Mouse (Mus musculus): ENCODE data around the gene Gm5767. TPM values are rescaled to one million over a fixed set of nuclear protein-coding genes. Genes with fewer than 3 reads are reported as not detected.

The Gm5767 gene
- polyA plus RNA-seq, 1 experiment from 2014 or later: not detected

DNA sequence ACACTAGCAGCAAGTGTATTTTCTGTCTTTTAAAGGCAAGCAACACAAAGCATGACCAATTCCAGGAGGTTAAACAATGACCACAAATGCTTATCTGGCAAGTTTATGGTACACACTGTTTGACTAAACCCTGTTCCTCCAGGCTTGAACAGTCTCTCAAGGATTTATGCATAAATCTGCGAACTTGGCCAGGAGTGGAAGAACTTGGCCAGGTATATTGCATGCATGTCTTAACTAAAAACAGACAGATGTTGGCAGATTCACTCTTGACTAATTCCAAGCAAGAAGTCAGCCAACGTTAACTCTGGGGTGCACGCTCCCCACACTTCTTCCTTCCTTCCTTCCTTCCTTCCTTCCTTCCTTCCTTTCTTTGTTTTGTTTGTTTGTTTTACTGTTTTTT is 790 bp upstream of the Gm5767 start:
- Histone ChIP-seq H3K9ac (no peak overlapping the region), H3K4me3 (no peak overlapping the region), H3K36me3 (peaks cover 3% of the 10 kb centered on the region; the same call in 1 of the 2 replicates), H3K4me2 (no peak overlapping the region), H3K27me3 (replicated peaks) (no peaks in the 10 kb centered on the region), H3K9me3 (replicated peaks) (no peaks in the 10 kb centered on the region), H3K27ac (ENCODE audit: poor library complexity, severe bottlenecking) (no peak overlapping the region), H3K4me1 (replicated peaks) (no peaks in the 10 kb centered on the region)
- ATAC-seq (ENCODE audit: insufficient number of reproducible peaks, low FRiP score): no peak
- 79% methylated on average over 3 of the region's 3 CpGs for WGBS

DNA sequence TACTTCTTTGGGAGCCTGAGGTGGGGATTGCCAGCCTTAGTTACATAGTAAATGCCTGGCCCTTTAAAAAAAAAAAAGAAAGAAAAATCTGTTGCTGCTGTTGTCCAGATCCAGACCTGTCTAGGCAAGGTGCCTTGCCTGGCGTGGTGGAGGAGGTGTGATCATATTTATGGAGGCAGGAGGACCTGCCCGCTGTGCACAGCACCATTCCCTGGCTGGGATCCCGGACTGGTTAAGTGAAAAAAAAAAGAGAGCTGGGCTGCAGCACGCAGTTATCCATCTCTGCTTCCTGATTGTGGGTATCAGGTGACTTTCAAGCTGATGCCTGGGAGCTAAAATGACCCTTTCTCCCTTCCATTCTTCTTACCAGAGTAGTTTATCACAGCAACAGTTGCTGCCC is 4.5 kb downstream of the Gm5767 start:
- no peaks in the 10 kb centered on the region for H3K27me3 ChIP-seq (replicated peaks)
- H3K4me2 ChIP-seq: no peak overlapping the region
- WGBS: 57% methylated on average over 4 of the region's 4 CpGs
- H3K4me3 ChIP-seq: no peak overlapping the region
- peaks cover 30% of the 10 kb centered on the region for H3K36me3 ChIP-seq
- no peak overlapping the region for H3K27ac ChIP-seq (ENCODE audit: poor library complexity, severe bottlenecking)
- H3K9ac ChIP-seq: no peak overlapping the region
- ATAC-seq (ENCODE audit: insufficient number of reproducible peaks, low FRiP score): no peak
- H3K4me1 ChIP-seq (replicated peaks): peaks cover 12% of the 10 kb centered on the region
- H3K9me3 ChIP-seq (replicated peaks): no peaks in the 10 kb centered on the region

DNA sequence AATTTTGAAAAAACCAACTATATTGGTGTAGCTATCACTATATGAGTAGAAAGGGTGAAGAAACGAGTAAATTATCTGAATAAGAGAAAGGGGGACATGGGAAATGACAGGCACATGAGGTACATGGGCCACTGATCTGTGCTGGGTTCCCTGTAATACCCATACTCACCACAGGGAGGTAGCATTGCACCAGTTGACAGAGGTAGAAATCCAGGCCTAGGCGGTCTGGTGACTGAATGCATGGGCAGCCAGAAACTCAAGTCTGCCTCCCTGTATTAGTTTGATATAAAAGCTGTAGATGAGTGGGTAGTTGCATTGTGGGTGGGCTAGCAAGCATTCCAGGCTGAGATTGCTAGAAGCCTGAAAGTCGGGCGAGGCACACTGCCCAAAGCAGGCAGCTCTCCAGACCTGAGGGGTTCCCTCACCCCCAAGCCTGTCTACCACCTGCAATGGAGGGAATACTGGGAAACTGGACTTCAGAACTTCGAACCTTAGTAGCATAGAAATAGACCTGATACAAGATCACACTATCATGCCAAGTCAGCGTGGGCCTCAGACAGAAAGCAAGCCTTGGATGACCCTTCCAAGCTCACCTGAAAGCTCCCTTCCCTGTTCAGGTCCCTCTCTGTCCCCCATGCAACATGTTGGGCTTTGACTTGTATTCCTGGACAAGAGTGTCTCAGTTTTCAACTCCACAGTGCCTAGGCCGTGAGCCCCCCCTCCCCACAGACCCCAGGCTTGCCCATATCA is 5.7 kb downstream of the Gm5767 start:
- peaks cover 12% of the 10 kb centered on the region for H3K4me1 ChIP-seq (replicated peaks)
- no peaks in the 10 kb centered on the region for H3K27me3 ChIP-seq (replicated peaks)
- H3K36me3 ChIP-seq: peaks cover 42% of the 10 kb centered on the region
- peak; percentile 66 for ATAC-seq (ENCODE audit: insufficient number of reproducible peaks, low FRiP score)
- no peak overlapping the region for H3K27ac ChIP-seq (ENCODE audit: poor library complexity, severe bottlenecking)
- no peak overlapping the region for H3K4me2 ChIP-seq
- WGBS: 64% methylated on average over 7 of the region's 7 CpGs
- H3K9me3 ChIP-seq (replicated peaks): no peaks in the 10 kb centered on the region
- H3K4me3 ChIP-seq: no peak overlapping the region
- peak overlapping the region; percentile 24; the same call in 1 of the 2 replicates for H3K9ac ChIP-seq

DNA sequence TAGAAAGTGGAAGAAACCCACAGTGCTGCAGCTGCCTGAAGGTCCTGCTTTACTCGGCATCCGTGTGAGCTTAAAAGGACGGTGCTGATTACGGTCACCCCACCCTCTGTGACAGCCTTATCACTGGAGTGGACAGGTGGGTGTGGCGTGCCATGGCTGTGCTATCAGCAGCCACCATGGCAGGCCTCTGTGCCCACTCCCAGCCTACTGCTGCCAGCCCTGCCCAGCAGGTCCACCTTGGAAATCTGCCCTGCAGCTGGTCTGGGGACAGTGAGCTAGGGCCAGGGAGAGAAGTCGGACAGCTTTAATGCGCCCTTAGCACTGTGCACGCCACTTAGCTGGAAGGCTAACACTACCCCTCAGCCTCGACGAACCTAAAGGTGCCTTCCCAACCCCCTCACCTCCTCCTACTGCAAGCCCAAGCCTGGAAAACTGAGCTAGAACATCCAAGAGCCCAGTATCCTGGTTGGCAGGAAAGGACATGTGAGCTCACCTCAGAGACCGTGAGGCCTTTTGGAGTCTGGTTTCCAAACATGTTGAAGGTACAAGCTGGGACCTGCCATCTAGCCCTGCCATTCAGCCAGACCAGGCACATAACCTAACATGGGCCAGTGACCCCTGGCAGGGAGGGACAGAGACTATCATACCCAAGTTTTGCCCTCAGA is 6.4 kb downstream of the Gm5767 start:
- peak overlapping the region; percentile 24 for H3K9ac ChIP-seq
- no peak overlapping the region for H3K4me2 ChIP-seq
- peaks cover 12% of the 10 kb centered on the region for H3K4me1 ChIP-seq (replicated peaks)
- H3K9me3 ChIP-seq (replicated peaks): no peaks in the 10 kb centered on the region
- WGBS: 48% methylated on average over 11 of the region's 11 CpGs
- H3K4me3 ChIP-seq: no peak overlapping the region
- H3K27ac ChIP-seq (ENCODE audit: poor library complexity, severe bottlenecking): peak overlapping the region; percentile 27; the same call in 1 of the 2 replicates
- peaks cover 49% of the 10 kb centered on the region for H3K36me3 ChIP-seq
- no peaks in the 10 kb centered on the region for H3K27me3 ChIP-seq (replicated peaks)
- ATAC-seq (ENCODE audit: insufficient number of reproducible peaks, low FRiP score): peak; percentile 92

DNA sequence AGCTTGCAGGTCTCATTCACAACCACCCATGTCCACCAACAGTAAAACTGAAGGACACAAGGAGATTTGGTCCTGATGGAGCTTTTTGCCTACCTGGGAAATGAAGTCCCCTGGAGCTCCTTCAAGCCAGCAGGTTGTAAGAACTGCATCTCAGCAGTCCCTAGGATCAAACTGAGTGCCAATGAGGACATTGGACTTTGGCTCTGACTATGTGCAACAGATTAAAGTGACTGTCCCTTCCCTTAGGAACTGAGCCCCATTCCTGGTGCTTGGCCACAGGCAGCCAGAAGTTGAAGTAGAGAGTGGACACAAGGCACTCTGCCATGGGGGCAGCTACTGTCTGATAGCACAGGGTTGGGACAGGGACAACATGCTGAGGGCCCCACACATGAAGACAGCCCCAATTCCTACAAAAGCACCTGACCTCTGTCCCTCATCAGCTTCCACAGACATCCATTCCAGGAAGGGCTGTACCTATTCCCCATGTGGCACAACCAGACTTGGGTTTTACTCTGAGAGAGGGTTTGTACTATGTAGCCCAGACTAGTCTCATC is 7.1 kb downstream of the Gm5767 start:
- Histone ChIP-seq H3K4me1 (replicated peaks) (peaks cover 12% of the 10 kb centered on the region), H3K27ac (ENCODE audit: poor library complexity, severe bottlenecking) (peak overlapping the region; percentile 27; the same call in 1 of the 2 replicates), H3K27me3 (replicated peaks) (no peaks in the 10 kb centered on the region), H3K9me3 (replicated peaks) (no peaks in the 10 kb centered on the region), H3K4me2 (no peak overlapping the region), H3K36me3 (peaks cover 55% of the 10 kb centered on the region), H3K9ac (0 out of 2 replicates have a peak overlapping the region, but pooled peaks have one; percentile 24), H3K4me3 (no peak overlapping the region)
- no peak for ATAC-seq (ENCODE audit: insufficient number of reproducible peaks, low FRiP score)

DNA sequence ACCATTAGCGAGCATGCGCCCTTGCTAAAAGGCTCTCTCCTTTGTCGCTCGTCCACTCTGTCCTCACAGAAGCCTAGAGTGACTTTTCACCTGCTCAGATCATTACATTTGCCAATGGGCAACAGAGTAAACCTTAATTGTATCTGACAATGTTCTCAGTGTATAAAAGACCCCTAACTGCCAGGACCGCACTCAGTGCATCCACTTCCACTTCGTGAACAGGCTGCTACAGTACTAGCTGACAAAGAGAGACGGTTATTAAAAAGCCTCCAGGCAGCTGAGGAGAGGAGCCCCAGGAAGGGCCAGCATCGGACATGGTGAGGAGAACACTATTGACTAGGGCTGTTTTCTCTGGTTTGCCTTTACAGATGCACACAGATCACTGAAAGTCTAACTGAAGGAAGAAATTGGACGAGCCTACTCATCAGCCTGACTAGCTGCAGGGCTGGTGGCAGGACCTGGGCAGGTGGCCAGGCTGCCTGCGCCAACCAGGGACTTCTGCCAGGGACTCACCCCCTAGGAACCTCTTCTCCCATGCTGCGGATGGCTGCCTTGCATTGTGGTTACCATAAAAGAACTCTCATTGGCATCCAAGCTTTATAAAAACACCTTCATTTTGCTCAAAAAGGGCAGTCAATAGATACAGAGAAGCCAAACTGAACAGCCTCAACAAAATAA is 9.5 kb downstream of the Gm5767 start:
- ATAC-seq (ENCODE audit: insufficient number of reproducible peaks, low FRiP score): no peak
- WGBS: 92% methylated on average over 11 of the region's 11 CpGs
- Histone ChIP-seq H3K4me1 (replicated peaks) (peaks cover 12% of the 10 kb centered on the region), H3K27ac (ENCODE audit: poor library complexity, severe bottlenecking) (no peak overlapping the region), H3K9me3 (replicated peaks) (no peaks in the 10 kb centered on the region), H3K36me3 (peaks cover 74% of the 10 kb centered on the region), H3K4me2 (no peak overlapping the region), H3K27me3 (replicated peaks) (no peaks in the 10 kb centered on the region), H3K4me3 (no peak overlapping the region), H3K9ac (no peak overlapping the region)

DNA sequence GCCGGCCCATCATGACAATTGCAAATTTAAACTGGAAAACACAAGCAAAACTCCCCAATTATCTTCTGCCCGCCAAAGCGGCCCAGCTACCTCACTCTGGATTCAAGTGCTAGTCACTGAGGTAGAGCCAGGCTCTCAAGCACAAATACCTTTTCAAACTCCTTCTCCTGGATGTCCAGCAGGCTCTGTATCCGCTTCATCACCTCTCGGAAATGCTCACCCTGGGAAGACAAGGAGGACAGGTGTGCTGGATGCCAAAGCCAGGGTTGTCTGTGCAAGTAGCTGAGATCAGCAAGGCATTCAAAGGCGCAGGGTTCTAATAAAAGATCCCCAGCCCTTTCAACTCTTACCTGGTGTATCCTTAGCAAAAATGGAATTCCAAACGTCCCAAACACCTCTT is 10.6 kb downstream of the Gm5767 start:
- Histone ChIP-seq H3K36me3 (peaks cover 77% of the 10 kb centered on the region), H3K4me1 (replicated peaks) (peaks cover 9% of the 10 kb centered on the region), H3K4me2 (no peak overlapping the region), H3K27me3 (replicated peaks) (no peaks in the 10 kb centered on the region), H3K9ac (no peak overlapping the region), H3K9me3 (replicated peaks) (no peaks in the 10 kb centered on the region), H3K27ac (ENCODE audit: poor library complexity, severe bottlenecking) (no peak overlapping the region), H3K4me3 (no peak overlapping the region)
- 92% methylated on average over 7 of the region's 7 CpGs for whole genome bisulfite sequencing
- ATAC-seq (ENCODE audit: insufficient number of reproducible peaks, low FRiP score): no peak

DNA sequence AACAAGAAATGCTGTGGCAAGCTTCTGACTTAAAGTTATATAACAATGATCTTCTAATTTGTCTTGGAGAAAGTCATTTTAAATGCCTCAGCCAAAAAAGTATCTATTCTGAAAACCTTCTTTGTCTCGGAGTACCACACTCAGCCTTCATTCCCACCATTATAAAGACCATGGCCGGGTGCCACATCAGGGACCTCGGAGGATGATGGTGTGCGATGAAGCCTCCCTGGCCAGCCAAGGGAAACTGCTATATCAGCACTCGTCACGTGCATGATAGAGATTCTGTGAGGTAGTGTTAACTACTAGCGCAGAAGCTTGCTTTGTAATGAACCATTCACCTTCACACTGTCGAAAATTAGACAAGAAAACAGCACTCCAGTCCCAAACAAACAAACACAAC is 19.0 kb downstream of the Gm5767 start:
- no peak for ATAC-seq (ENCODE audit: insufficient number of reproducible peaks, low FRiP score)
- Histone ChIP-seq H3K4me2 (no peak overlapping the region), H3K36me3 (peaks cover 92% of the 10 kb centered on the region), H3K9me3 (replicated peaks) (no peaks in the 10 kb centered on the region), H3K27me3 (replicated peaks) (no peaks in the 10 kb centered on the region), H3K9ac (no peak overlapping the region), H3K4me3 (no peak overlapping the region), H3K4me1 (replicated peaks) (no peaks in the 10 kb centered on the region), H3K27ac (ENCODE audit: poor library complexity, severe bottlenecking) (no peak overlapping the region)
- 82% methylated on average over 8 of the region's 8 CpGs for WGBS

DNA sequence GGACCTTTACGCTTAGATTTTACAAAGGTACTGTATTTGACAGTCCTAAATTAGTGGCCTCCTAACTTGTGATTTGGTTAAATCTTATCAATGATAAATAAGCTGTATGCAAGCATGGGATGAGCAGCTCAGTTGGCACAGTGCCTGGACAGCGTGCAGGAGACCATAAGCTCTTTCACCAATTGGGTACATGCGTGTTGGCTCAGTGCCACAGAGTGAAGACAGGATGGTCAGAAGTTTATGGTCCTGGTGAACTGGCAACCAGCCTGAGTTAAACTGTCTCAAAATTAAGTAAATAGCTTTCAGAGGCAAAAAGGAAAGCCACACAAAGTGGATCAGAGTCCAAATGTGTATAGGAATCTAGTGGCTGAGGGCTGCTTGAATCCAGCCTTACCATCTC is 20.0 kb downstream of the Gm5767 start:
- Histone ChIP-seq H3K27me3 (replicated peaks) (no peaks in the 10 kb centered on the region), H3K9ac (no peak overlapping the region), H3K4me1 (replicated peaks) (no peaks in the 10 kb centered on the region), H3K4me3 (no peak overlapping the region), H3K27ac (ENCODE audit: poor library complexity, severe bottlenecking) (no peak overlapping the region), H3K9me3 (replicated peaks) (no peaks in the 10 kb centered on the region), H3K36me3 (peaks cover 90% of the 10 kb centered on the region), H3K4me2 (no peak overlapping the region)
- no peak for ATAC-seq (ENCODE audit: insufficient number of reproducible peaks, low FRiP score)
- 92% methylated on average over 3 of the region's 3 CpGs for WGBS

DNA sequence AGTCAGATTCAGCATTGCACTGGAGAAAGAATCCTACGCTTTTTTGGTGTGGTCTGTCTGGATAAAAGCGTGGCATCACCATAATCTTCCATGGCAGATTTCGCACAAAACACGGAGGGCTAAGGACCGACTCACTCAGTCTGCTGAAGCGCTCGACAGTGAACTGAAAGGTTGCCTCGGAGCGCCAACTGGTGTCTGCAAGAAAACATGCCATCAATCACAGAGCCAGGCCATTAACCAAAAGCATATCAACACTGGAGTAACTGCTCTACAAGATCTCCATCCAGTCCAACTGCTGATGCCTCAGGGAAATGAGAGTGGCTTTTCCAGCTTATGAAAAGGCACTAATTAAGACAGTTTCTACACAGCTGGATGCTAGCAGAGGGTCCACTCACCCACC is 31.4 kb downstream of the Gm5767 start:
- no peak overlapping the region for H3K9ac ChIP-seq
- 83% methylated on average over 9 of the region's 9 CpGs for WGBS
- peaks cover 18% of the 10 kb centered on the region for H3K4me1 ChIP-seq (replicated peaks)
- H3K4me2 ChIP-seq: no peak overlapping the region
- no peak overlapping the region for H3K4me3 ChIP-seq
- H3K27me3 ChIP-seq (replicated peaks): no peaks in the 10 kb centered on the region
- H3K27ac ChIP-seq (ENCODE audit: poor library complexity, severe bottlenecking): no peak overlapping the region
- peaks cover 89% of the 10 kb centered on the region for H3K36me3 ChIP-seq
- H3K9me3 ChIP-seq (replicated peaks): no peaks in the 10 kb centered on the region
- ATAC-seq (ENCODE audit: insufficient number of reproducible peaks, low FRiP score): no peak

DNA sequence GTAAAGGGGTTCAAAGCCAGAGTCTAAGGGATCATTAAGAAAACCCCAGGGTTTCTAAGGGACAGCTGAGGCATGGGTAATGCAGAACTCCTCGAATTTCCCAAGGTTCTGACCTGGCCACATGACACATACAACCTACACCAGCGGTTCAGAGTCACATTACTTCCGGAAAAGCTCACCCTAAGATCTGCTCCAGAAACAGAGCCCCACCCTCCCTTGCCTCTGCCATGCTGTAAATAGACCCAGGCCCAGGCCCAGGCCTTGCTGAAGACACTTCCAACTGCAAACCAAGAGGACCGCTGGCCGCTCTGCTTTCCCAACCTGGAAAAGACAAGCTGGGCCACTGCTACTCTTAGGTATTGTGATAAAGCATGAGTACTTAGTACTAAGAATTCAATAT is 34.3 kb downstream of the Gm5767 start:
- Histone ChIP-seq H3K27me3 (replicated peaks) (no peaks in the 10 kb centered on the region), H3K4me2 (no peak overlapping the region), H3K9ac (no peak overlapping the region), H3K27ac (ENCODE audit: poor library complexity, severe bottlenecking) (no peak overlapping the region), H3K4me3 (no peak overlapping the region), H3K36me3 (peaks cover 61% of the 10 kb centered on the region), H3K4me1 (replicated peaks) (peaks cover 31% of the 10 kb centered on the region), H3K9me3 (replicated peaks) (no peaks in the 10 kb centered on the region)
- WGBS: 90% methylated on average over 5 of the region's 5 CpGs
- ATAC-seq (ENCODE audit: insufficient number of reproducible peaks, low FRiP score): no peak

Data from heart, embryonic 12.5 days (tissue).